Mouse (Mus musculus): ENCODE data around the gene Gm17267.
"Not testable (repeated sequence)": the region's sequence is repeated elsewhere in the genome, so short reads cannot be mapped to it uniquely, and the experiment has no call there.

Gm17267 gene

DNA sequence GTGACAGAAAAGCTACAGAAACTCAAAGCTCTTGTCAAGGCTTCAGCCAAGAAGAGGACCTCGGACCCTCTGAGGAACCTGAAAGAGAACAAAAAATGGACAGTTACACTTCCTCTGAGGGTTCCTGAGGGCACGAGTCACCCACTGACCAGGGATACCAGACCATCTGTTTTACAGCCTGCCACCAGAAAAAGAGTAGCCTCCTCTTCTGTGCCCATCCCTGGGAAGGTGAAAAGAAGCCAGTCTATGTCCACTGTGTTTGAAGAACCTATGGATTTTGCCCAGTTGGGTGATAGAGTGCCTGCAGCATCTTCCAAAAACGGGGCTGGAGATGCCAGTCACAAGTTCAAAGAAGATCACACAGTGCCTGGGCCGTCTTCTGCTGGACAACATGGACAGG, at the start of gene Gm17267:
Gm17267 (plus strand) TSS at position 301 of the 400 bp plus-strand sequence.
- DNase-seq (ENCODE audit: low spot score) = not testable (repeated sequence)
